8 mouse cellular contexts compared by ENCODE assay signal in genomic region chr15:78803499-78803900, GRCm38 (mm10). TPM values are rescaled to one million over a fixed set of nuclear protein-coding genes. Genes with fewer than 3 reads are reported as not detected.
DNase-seq lines count a peak whose midpoint lies in the region; ATAC-seq lines count a peak whose summit lies in the region.

No protein-coding gene starts in this region.

- peak; percentile 48 for DNase-seq in ovary, postnatal 36 days (ENCODE audit: low spot score)
- DNase-seq in ovary, postnatal 10 days (ENCODE audit: low spot score): no peak
- peak; percentile 81 for DNase-seq in heart, adult 8-10 months (ENCODE audit: low spot score)
- peak; percentile 76 to 80 for DNase-seq in kidney, adult 8-10 months
- peak; percentile 92 for DNase-seq in lung, postnatal 36 days
- DNase-seq in thymus, postnatal 10 days (ENCODE audit: low spot score in 2 of 2): no peak
- DNase-seq in urinary bladder, postnatal 36 days (ENCODE audit: low spot score in 2 of 2): no peak

- no peak for ATAC-seq in inflammation-experienced regulatory T-cells, adult 6 months

RNA-seq across cellular contexts. Expression of gene Card10, which starts 0.7 kb away (rescaled TPM):
- total RNA-seq in heart, adult 8-10 months (2022): 10 to 100 TPM; 14.3 to 16.1 (median 15.2) TPM
- polyA plus RNA-seq in inflammation-experienced regulatory T-cells, adult 6 months (2017; shearing (Covaris generic)): under 1 TPM; 0.15 to 0.26 (median 0.19) TPM

RNA-seq across cellular contexts. Expression of gene Mfng, which starts 30.2 kb away (rescaled TPM):
- 10 to 100 TPM in 1 of 4 experiments, 1 to 10 TPM in 3; 7.5 to 11.4 (median 9.5) TPM for total RNA-seq in heart, adult 8-10 months (2022)
- 10 to 100 TPM; 45.8 to 70.7 (median 62.8) TPM for polyA plus RNA-seq in inflammation-experienced regulatory T-cells, adult 6 months (2017; shearing (Covaris generic))

RNA-seq across cellular contexts. Expression of gene Cdc42ep1, which starts 38.9 kb away (rescaled TPM):
- total RNA-seq in heart, adult 8-10 months (2022): 10 to 100 TPM; 30.5 to 40.3 (median 39.1) TPM
- polyA plus RNA-seq in inflammation-experienced regulatory T-cells, adult 6 months (2017; shearing (Covaris generic)): not detected

RNA-seq across cellular contexts. Expression of gene Lgals2, which starts 51.8 kb away (rescaled TPM):
- total RNA-seq in heart, adult 8-10 months (2022): under 1 TPM in 1 of 4 experiments, not detected in 3; 0.65 TPM
- not detected for polyA plus RNA-seq in inflammation-experienced regulatory T-cells, adult 6 months (2017; shearing (Covaris generic))

Comparison
In these comparisons a context has a peak if more than half of its experiments do, and no peak if none do; other contexts are left out.
1. DNase-seq: peak in ovary, postnatal 36 days (single experiment), heart, adult 8-10 months (single experiment), kidney, adult 8-10 months (2 of 2) and lung, postnatal 36 days (single experiment); none in ovary, postnatal 10 days (single experiment), thymus, postnatal 10 days (0 of 2) and urinary bladder, postnatal 36 days (0 of 2).